Mouse (Mus musculus) cerebellum, postnatal 25 days (tissue): ENCODE measurements around the gene Tfeb.
A peak's percentile ranks its signal among the peaks of the same experiment; 100 is the strongest.

Source experiments
- DNase-seq, 2 experiments: peaks; one replicate each; pipeline ENCODE4 v3.0.0; 2021; ENCODE audit warnings: mixed read lengths in 2 of 2

Gene Tfeb

DNA sequence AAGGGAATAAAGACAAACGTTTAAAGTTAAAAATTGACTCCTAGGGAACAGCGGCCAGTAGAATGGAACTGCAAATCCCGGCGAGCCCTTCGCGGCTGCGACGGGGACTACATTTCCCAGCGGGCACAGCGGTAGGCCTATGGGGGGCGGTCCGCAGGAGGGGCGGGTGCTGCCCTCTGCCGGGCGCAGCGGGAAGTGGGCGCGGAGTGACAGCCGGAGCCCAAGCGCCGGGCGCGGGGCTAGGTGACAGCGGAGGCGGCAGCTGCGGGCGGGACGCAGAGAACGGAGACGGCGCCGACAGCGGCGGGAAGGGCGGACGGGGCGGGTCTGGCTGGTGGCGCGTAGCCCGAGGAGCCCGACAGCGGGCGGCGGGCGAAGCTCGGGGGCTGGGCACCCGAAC, at the start of gene Tfeb:
Gene Tfeb (plus strand): TSS at position 175 of the 400 bp plus-strand sequence.
- DNase-seq, result peak; percentile 98 to 99

DNA sequence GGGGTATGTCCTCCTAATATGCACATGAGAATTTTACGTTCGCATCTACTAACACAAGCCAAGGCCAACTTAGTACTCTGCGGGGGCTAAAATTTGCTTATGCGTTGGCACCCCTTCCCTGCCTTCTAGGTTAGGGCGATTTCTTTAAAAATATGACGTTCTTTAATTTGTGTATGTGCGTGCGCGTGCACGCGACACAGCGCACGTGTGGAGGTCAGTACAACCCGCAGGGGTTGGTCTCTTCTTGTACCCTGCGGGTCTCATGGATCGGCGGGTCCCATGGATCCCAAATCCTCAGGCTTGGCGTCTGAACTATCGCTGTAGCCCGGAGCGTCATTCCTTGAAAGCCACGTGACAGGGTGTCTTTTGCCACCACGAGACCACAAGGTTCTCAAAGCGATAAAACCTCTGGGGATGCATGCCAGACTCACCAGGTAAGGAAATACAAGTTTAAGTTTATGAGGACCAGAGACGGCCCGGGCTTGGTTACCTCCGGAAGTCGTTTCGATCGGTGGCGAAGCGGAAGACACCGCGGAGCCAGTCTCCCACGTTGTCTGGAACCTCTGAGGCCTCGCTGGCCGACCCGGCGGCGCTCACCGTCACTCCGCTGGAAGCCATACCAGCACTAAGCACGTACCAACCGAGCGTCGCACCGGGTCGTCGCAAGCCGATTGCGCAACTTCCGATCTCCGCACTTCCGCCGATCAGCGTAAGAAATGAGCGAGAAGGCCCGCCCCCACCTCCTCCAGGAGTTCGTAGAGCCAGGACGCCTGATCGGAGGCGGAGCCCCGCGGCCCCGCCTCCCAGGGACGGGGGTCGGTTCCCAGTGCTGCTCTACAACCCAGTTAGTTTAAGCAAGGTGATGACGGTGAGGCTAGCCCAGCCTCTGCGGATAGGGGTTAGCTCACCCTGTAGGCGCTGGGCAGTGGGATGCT, 49.2 kb upstream of the Tfeb start:
- DNase-seq, result peak; percentile 96 to 98

DNA sequence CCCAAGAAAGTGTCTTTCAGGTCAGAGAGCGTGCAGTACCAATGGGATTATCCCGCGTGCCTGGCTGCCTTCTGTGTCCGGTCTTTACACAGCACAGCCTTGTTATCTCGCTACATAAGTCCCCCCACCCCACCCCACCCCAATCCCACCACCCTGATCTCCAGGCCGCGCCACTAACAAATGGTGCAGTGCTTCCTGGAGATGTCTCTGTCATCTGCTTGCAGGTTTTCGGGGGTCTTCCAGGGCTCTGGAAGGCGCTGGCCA, 48.6 kb upstream of the Tfeb start, which contains the start of gene Tomm6:
Gene Tomm6 (minus strand): TSS at position 43 of the 264 bp plus-strand sequence.
- no peak for DNase-seq

DNA sequence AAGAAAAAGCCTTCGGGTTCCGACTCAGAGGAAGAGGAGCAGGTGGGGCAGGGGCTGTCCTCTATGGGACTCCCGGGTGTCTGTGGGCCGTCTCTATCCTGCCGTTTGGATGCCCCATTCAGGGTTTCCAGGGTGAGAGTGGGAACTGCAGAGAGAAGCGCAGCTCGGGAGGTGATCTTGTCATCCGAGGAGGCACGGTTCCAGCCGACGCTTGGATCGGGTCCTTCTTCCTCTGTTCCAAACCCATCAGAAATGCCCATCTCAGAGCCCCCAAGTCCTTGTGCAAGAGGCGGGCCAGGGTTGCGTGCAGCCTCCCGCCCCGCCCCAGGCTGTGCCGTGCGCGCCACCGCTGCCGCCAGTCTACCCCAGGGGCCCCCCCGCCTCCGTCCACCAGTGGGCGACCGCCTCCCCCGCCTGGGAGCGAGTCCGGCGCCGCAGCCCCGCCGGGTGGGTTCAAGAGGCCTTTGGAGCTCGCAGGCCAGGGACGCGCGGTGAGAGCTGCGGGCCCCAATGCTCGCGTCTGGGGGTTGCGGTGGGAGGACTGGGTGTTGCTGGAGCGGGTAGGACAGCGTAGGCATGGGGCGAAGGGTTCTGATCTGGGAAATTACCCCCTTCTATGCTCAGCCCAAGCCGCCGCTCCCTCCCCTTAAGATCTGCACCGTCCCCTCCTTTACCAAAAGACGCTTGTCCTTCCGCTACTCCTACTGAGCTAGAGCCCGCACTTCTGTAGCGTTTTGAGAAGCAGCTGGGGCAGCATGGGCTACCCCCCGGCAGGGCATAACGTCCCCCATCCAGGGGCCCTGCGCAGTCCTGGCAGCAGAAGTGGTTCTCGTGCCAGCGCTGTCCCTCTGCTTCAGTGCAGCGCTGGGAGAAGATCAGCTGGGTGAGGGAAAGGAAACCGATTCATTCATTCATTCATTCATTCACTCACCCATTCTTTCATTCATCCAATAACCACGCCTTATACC, 47.9 kb upstream of the Tfeb start, which contains the start of gene Frs3:
Gene Frs3 (plus strand): TSS at position 423 of the 968 bp plus-strand sequence.
- peak; percentile 83 to 90 for DNase-seq

DNA sequence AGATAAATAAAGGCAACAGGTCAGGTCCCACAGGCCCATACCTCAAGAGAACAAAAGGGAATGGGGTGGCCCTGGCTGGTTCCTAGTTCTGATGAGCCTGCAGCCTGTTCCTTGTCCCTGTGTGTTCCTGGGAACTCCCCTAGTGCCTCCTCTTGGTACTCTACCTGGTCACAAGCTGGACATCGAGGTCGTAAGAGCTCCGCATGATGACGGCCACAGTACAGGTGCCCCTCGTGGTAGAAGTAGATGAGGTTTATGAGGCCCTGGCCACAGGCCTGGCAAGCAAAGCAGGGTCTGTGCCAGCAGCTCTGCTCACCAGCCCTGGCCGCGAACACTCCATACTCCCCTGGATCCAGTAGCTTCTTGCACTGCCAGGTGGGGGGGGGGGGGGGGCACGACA, 46.9 kb upstream of the Tfeb start:
- no peak for DNase-seq

DNA sequence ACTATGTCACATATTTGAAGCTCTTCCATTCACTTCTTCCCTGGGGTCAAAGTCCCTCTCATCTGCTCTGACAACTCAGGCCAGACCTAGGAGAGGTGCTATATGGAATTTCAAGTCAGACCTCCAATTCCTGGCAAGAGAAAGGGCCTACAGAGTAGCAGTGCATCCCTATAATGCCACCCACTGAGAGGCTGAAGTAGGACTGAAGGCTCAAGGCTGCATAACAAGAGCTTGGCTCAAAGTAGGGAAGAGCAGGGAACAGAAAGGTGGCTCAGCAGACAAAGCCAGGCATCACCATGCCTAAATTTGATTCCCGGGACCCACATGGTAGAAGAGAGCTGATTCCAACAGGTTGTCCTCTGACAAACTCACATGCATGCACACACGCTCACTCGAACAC, 45.2 kb upstream of the Tfeb start:
- no peak for DNase-seq

DNA sequence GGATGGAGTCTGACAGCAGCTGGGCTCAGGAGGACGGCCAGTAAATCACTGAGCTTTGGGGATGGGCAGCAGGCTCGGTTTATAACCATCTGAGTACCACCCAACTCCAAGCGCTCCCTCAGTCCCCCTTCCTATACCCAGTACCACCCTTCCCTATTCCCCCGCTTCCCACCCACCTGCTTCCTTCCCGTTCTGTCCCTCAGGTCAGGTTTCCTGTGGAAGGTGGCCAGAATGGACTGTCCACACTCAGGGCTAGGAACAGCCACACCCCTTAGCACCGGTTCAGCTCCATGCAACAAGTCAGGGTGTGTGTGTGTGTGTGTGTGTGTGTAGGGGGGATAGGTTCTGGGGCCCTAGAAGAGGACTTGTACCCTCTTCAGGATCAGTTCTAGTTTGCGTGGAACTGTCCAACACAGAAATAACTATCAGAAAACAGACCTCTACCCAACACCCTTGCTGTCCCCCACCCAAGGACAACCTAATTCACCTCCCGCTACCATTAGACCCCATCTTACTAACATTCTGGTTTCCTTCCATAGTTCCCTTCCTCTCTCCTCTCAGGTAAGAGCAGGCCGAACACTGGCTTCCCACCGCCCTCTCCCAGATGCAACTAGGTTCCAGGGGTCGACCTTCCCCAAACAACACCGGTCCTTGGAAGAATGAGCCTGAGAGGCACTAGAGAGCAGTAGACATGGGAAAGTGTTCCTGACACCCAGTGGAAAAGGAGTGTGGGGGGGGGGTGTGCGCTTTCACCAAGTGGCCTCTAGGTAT, 43.0 kb upstream of the Tfeb start:
- DNase-seq, result no peak

DNA sequence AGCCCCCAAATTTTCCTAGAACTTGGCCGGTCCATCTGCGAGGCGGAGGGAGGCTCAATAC, 42.6 kb upstream of the Tfeb start, which contains the start of gene Gm21981:
Gene Gm21981 (minus strand): TSS at position 14 of the 61 bp plus-strand sequence.
- no peak for DNase-seq

DNA sequence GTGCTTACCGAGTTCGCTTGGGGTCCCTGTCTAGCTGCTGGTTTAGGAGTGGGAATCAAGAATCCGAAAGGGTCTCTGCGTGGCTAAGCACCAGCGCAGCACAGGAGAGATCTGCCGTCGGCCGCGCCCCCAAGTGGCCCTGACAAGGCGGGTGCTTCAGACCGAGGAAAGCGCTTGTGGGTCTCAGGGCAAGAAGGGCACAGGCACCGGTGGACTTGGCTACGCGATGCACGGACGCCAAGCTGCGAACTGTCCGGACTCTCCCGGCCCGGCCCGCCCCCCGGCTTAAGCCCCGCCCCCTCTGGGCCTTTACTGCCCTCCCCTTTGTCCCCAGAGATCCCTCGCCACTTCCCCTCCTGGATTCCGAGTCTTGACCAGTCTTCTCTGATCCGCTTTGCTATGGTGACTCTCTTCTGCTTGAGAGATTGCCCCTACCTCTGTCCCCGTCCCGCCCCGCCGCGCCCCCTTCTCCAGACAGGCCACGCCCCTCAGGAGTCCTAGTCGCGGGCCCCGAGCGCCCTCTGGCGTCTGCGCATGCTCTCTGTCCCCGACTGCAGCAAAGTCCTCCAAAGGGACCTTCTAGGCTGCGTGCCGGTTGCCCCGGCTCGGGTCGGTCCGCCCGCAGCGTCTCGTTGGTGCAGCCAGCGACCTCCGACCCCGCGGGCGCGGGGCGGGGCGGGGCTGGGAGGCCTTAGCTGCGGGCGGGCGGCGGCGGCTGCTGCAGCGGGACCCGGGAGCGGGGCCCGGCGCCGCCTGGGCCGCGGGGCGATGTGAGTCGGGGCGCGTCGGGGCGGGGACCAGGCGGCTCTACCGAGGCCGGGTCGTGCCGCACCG, 42.1 kb upstream of the Tfeb start, which contains the start of gene Prickle4:
Gene Prickle4 (minus strand): TSS at position 234 of the 834 bp plus-strand sequence.
- DNase-seq, result peak; percentile 99

DNA sequence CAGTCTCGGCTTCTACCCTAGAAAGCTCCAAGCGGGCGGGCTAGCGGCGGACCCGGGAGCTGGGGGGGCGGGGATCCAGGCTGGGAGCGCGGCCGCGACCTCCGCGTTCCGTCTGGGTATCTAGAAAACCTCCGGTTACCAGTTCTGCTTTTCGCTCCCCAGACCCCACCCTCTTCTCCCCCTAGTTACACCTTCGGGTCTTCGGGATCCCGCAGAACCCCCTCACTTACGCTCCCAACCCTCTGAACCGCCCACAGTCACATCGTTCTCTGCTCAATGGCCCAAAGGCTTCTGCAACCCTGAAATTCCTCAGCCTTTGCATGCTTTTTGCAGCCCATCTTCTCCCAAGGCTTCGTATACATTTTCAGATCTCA, 41.5 kb upstream of the Tfeb start:
- no peak for DNase-seq

DNA sequence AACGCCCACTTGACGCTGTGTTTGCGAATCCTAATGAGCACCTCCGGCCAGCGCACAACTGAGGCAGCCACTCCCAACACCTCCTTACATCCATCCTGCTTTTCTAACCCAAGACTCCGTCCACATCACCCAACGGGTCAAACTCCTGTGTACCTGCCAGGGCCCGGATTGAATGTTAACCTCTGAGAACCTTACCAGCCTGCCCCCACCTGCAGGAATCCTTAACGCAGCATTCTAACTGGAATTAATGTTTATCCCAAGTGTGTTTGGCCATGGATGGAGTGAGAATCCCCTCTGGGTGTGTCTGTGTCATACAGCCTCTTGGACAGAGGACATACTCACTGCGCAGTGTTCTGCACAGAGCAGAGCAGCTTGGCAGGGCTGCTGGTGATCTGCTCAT, 38.7 kb upstream of the Tfeb start:
- no peak for DNase-seq

DNA sequence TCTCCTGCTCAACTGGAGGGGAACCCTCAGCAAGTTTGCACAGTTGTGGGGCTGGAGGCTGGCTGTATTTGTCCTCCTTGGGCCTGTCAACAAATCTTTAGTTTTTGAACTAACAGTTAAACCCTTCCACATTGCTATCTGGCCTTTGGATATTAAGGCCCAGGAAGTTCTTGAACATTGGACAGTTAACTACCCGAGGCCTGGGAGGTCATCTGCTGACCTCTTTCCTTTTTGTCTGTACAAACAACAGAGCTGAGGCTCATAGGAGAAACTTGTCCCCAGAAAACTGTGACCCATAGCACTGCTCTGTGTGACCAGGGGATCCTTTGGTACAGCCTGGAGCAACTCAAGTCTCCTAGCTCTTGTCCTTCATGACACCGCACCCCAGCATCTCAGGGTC, 37.8 kb upstream of the Tfeb start:
- no peak for DNase-seq

DNA sequence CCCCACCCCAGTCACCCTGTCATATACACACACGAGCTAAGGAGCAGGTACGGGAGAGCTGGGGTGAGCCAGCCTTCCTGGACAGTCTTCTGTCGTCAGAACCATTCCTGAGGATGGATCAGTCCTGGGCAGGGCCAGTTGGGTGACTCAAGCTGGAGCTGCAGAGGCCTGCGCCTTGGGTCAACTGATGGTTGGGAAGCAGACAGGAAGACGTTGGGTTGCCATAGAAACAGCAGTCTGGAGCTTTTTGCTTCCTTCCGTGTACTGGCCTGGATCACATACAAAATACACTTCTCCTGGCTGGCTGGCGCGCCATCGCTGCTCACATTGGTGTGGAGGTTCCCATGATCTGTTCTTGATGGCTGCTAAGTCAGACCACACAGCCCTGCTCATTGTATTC, 35.0 kb upstream of the Tfeb start:
- no peak for DNase-seq

DNA sequence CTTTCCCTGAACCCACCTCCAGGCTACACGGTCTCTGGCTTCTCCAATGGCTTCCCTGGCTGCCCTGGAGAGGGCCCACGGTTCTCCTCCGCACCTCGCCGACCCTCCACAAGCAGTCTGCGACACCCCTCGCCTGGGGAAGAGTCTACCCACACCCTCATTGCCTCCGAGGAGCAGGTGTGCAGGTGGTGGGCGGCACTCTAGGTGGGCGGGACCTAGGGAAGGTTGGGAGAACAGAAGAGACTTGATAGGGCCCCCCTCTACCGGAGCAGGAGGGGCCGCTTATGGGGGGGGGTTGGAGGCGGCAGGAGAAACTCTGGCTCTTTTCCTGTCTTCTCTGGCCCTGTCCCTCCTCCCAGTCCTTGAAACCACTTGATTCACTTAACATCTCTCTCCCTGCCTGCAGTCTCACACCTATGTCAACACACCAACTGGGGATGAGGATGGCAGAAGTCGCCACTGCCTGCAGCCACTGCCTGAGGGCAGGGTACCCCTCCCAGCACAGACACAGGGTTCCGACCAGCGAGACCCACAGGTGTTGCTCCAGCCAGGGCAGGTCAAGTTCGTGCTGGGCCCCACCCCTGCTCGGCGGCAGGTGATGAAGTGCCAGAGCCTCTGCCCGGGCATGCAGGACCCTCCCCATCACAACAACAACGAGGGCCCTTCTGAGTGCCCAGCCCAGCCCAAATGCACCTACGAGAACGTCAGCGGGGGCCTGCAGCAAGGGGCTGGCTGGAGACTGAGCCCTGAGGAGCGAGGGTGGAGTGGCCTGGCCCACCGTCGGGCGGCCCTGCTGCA, 34.1 kb upstream of the Tfeb start:
- DNase-seq, result no peak

DNA sequence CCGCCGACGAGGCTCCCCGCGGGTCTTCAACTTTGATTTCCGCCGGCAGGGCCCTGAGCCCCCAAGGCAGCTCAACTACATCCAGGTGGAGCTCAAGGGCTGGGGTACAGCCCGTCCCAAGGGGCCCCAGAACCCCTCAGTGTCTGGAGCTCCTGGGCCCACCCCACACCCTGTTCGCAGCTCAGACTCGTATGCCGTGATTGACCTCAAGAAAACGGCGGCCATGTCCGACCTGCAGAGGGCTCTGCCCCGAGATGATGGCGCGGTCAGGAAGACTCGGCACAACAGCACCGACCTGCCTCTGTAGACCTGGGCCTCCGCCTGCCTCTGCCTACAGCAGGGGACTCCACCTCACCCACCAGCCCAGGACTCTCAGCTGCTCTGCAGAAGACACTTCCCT, 33.3 kb upstream of the Tfeb start:
- DNase-seq, result no peak

DNA sequence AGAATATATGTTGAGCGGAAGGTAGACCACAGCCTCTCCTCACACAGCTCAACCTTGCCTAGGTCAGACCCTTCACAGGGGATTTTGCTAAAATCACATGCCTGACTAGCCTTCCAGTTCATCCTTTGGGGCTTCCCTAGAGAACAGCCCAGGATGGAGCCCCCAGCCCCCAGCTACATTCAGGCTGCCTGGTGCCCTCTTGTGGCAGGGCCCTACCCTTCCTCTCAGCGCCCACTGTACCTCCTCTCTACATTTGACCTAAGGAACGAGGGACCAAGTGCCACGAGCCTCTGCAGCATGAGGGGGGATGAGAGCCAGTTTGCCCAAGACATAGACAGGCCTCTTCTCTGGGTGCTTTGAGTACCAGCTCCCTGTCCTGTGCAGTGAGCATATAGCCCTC, 32.1 kb upstream of the Tfeb start:
- DNase-seq, result no peak

DNA sequence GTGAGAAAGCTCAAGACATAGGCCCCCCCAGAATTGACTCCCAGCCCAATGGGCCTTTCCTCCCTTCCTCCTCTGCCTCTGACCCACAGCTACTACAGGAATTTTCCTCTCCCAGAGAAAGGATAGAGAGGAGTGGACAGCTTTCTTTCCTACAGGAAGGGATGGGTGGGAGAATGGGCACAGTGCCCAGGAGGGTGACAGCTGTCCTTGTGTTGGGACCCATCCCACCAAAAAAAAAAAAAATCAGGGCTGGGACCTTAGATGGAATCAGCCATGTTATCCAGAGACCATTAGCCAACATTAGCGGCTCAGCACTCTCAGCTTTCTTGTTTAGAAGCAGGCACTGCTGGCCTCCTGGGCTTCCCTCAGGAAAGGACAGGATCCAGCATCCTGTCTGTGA, 30.6 kb upstream of the Tfeb start:
- DNase-seq, result no peak

DNA sequence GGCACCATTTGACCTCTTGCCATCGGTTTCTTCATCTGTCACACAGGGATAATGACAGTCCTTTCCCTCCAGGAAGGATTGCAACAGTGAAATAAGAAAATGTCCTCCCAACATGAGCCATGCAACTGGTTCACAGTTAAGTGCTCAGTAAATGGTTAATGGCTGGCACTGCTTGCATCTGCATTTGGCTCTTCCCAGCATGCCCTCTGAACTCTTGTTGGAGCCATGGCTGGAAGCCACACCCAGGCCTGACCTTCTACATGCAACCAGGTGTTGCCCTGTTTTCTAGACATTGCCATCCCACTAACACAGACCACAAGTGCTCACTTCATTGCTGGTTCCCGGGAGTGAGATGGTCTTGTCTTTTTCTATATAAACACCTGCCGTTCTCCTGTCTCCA, 28.9 kb upstream of the Tfeb start:
- no peak for DNase-seq

DNA sequence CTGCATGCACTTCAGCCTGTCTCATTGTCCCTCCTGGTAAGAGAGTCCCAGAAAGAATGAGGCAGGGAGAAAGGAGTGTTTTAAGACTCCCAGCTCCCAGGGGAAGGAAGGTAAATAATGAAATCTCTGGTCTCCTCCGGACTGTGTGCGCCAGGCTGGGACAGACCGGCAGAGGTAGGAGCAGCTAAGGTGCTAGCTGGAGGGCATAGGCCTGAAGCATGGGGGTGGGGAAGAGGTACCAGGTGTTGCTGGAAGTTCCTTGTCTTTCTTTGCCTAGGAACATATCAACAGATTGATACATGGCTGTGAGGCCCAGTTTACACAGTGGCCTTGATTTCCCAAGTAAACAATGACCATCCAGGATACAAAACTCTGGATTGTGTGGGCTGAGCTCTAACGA, 27.9 kb upstream of the Tfeb start:
- DNase-seq, result no peak

DNA sequence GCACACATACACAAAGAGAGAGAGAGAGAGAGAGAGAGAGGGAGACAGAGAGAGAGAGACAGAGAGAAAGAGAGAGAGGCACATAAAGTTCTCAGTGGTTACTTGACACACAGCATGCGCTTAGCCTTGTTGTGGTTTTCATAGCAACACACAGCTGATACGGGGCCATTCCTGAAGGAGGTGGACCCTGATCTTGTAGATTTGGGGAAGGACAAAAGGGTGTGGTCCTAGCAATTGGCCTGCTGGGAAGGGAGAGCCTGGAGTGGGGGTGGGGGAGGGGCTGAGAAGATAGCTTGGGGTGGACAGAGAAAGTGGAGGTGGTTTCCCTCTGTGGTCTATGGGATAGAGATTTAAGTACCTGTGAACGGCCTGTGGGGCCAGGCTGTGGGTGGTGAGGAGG, 26.8 kb upstream of the Tfeb start:
- no peak for DNase-seq

DNA sequence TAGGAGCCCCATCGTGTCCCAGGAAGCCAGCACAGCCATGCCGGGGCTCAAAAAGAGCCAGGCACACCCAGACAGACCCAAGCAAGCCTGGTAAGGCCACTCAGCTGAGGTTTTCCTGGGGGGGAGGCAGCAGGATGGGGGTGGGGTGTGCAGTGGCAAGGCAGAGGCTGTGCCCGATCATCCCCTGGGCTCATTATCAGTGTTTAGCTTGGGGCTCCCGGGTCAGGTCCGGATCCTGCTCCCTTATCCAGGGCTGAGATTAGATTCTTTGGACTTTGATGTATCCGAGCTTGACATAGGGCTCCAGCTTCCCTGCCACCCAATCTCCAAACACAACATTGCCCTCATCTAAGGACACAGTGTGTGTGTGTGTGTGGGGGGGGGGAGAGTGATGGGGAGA, 24.9 kb upstream of the Tfeb start:
- no peak for DNase-seq
